Mouse (Mus musculus): Measurements from ENCODE around the gene Usp12. TPM values are rescaled to one million over a fixed set of nuclear protein-coding genes. Genes with fewer than 3 reads are reported as not detected.

Usp12 gene
- polyA plus RNA-seq, 1 experiment from 2014 or later, result 19.8 TPM

DNA sequence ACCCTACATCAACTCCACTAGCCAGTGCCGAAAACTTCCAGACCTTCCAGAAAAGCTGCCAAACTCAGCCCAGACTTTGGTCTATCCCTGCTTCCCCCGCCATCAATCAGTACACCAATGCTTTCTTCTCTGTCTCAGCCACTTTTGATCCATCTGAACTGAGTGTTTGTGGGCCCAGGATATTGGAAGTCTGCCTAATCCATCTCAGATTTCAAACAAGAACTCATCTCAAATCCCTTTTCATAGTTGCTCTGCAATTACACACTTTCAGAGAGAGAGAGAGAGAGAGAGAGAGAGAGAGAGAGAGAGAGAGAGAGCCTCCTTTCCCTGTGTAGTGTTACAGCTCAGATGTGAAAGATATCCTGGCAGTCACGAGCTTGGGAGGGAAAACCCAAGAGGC lies 85.4 kb downstream of the Usp12 start:
- Histone ChIP-seq H3K9me3 (no peaks in the 10 kb centered on the region), H3K36me3 (no peaks in the 10 kb centered on the region), H3K27ac (replicated peaks) (no peak overlapping the region), H3K4me2 (replicated peaks) (no peak overlapping the region), H3K4me3 (no peak overlapping the region), H3K4me1 (peaks cover 13% of the 10 kb centered on the region; the same call in 1 of the 2 replicates), H3K9ac (replicated peaks) (no peak overlapping the region), H3K27me3 (no peaks in the 10 kb centered on the region)
- ATAC-seq (ENCODE audit: low FRiP score, low read depth), result no peak
- WGBS, result 69% methylated on average over 3 of the region's 3 CpGs

DNA sequence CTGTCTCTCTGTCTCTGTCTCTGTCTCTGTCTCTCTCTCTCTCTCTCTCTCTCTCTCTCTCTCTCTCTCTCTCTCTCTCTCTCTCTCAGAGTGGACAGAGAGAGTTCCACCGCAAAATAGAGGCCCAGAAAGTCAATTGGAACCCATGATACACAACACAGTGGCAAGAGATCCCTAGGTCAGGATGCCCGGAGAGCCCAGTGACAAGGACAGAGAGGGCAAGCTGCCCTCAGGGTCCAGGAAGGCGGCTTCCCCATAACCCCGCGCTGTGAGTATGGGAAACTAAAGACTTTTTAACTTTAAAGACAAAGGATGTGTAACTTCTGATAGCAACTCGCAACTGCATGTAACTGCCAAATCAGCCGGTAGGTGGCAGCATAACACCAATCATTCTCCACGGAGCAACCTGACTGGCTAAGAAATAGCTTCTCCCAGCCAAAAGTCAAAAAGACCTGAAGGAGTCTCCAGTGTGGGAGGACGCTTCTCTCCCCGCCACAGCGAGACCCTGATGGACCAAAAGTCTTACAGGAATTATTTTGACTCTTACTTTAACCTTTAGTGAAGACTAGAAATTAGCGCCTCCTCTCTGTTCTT lies 88.9 kb downstream of the Usp12 start:
- Histone ChIP-seq H3K9ac (replicated peaks) (no peak overlapping the region), H3K27ac (replicated peaks) (no peak overlapping the region), H3K4me2 (replicated peaks) (0 out of 2 replicates have a peak overlapping the region, but pooled peaks have one; percentile 22), H3K36me3 (no peaks in the 10 kb centered on the region), H3K27me3 (no peaks in the 10 kb centered on the region), H3K4me3 (no peak overlapping the region), H3K4me1 (peaks cover 3% of the 10 kb centered on the region; the same call in 1 of the 2 replicates), H3K9me3 (no peaks in the 10 kb centered on the region)
- WGBS, result 12% methylated on average over 12 of the region's 12 CpGs
- peak; percentile 45; the same call in 1 of the 2 replicates for ATAC-seq (ENCODE audit: low FRiP score, low read depth)

DNA sequence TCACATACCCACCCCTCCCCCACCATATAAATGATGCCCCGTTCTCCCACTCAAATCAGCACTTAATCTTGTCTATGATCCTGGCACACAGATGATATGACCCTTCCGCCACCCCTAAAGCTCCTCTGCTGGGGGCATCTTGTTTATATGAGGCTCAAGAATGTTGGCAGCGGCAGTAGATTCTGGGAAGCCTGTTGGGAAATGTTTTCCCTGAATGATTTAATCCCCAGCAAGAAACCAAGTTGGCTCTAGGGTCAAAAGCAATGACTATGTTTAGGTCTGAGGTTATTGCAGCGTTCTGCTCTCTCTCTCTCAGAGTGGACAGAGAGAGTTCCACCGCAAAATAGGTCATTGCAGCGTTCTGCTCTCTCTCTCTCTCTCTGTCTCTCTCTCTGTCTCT lies 89.4 kb downstream of the Usp12 start:
- no peaks in the 10 kb centered on the region for H3K27me3 ChIP-seq
- peaks cover 3% of the 10 kb centered on the region; the same call in 1 of the 2 replicates for H3K4me1 ChIP-seq
- no peaks in the 10 kb centered on the region for H3K9me3 ChIP-seq
- H3K36me3 ChIP-seq, result no peaks in the 10 kb centered on the region
- no peak for ATAC-seq (ENCODE audit: low FRiP score, low read depth)
- WGBS, result 76% methylated on average over 6 of the region's 6 CpGs
- no peak overlapping the region for H3K27ac ChIP-seq (replicated peaks)
- no peak overlapping the region for H3K4me3 ChIP-seq
- H3K9ac ChIP-seq (replicated peaks), result no peak overlapping the region
- no peak overlapping the region for H3K4me2 ChIP-seq (replicated peaks)

DNA sequence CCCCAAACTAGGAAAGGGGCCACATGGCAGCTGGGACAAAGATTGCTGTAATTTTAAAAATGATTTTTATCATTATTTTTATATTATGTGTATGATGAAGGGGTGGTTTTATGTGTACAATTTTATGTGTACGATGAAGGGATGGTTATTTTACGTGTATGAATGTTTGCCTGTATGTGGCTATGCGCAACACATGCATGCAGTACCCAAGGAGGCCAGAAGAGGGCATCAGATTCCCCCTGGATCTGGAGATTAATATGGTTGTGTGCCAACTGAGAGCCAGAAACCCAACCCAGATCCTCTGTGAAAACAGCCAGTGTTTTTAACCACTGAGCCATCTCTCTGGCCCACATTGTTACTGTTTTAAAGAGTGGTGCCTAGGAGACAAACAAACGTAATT lies 90.6 kb downstream of the Usp12 start:
- H3K36me3 ChIP-seq, result no peaks in the 10 kb centered on the region
- no peak for ATAC-seq (ENCODE audit: low FRiP score, low read depth)
- WGBS, result 88% methylated on average over 4 of the region's 4 CpGs
- H3K4me2 ChIP-seq (replicated peaks), result no peak overlapping the region
- H3K27ac ChIP-seq (replicated peaks), result no peak overlapping the region
- H3K9ac ChIP-seq (replicated peaks), result no peak overlapping the region
- peaks cover 5% of the 10 kb centered on the region; the same call in 1 of the 2 replicates for H3K27me3 ChIP-seq
- no peak overlapping the region for H3K4me3 ChIP-seq
- peaks cover 3% of the 10 kb centered on the region; the same call in 1 of the 2 replicates for H3K4me1 ChIP-seq
- no peaks in the 10 kb centered on the region for H3K9me3 ChIP-seq

DNA sequence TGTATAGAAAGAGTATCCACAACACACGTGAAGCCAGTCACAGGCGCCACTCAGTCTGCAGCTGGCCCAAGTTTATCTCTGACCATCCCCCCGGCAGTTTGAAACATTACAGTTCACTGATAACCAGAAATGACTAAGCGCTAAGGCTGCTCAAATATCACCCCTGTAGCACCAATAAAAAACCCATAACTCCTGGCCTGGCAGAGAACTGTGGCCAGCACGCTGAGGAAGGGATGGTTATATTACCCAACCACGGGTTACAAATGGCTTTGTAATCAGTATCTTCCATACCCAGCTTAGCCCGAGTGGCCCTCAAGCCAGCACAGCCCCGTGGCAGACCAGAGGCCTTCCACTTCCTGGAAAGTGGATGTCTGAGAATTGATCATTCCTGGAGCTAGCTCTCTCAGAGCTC lies 91.1 kb downstream of the Usp12 start:
- H3K9ac ChIP-seq (replicated peaks), result no peak overlapping the region
- H3K27me3 ChIP-seq, result peaks cover 5% of the 10 kb centered on the region; the same call in 1 of the 2 replicates
- no peaks in the 10 kb centered on the region for H3K36me3 ChIP-seq
- ATAC-seq (ENCODE audit: low FRiP score, low read depth), result no peak
- H3K9me3 ChIP-seq, result no peaks in the 10 kb centered on the region
- H3K4me3 ChIP-seq, result no peak overlapping the region
- no peak overlapping the region for H3K27ac ChIP-seq (replicated peaks)
- 87% methylated on average over 8 of the region's 8 CpGs for WGBS
- no peak overlapping the region for H3K4me2 ChIP-seq (replicated peaks)
- peaks cover 3% of the 10 kb centered on the region; the same call in 1 of the 2 replicates for H3K4me1 ChIP-seq

DNA sequence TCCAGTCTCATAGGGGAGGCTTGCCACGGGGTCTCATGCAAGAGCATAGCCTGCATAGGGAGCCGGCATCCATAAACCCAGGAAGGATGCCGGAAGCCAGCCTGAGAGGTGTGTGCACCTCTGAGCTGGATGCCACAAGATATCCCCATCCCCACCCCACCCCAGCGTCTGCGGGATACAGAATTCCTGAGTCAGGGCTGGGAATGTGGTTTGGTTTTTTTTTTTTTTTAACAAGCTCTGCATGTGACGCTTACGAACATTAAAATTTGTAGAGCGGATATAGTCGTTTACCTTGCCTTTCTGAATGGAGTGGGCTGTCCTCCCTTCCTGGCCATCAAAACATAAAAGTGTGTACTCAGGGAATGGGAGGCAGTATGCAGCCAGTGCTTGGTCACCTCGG lies 94.7 kb downstream of the Usp12 start:
- no peak for ATAC-seq (ENCODE audit: low FRiP score, low read depth)
- H3K9me3 ChIP-seq, result no peaks in the 10 kb centered on the region
- H3K4me2 ChIP-seq (replicated peaks), result no peak overlapping the region
- no peak overlapping the region for H3K27ac ChIP-seq (replicated peaks)
- H3K27me3 ChIP-seq, result peaks cover 5% of the 10 kb centered on the region; the same call in 1 of the 2 replicates
- WGBS, result 89% methylated on average over 10 of the region's 10 CpGs
- H3K4me3 ChIP-seq, result no peak overlapping the region
- H3K4me1 ChIP-seq, result no peaks in the 10 kb centered on the region
- H3K36me3 ChIP-seq, result no peaks in the 10 kb centered on the region
- no peak overlapping the region for H3K9ac ChIP-seq (replicated peaks)

DNA sequence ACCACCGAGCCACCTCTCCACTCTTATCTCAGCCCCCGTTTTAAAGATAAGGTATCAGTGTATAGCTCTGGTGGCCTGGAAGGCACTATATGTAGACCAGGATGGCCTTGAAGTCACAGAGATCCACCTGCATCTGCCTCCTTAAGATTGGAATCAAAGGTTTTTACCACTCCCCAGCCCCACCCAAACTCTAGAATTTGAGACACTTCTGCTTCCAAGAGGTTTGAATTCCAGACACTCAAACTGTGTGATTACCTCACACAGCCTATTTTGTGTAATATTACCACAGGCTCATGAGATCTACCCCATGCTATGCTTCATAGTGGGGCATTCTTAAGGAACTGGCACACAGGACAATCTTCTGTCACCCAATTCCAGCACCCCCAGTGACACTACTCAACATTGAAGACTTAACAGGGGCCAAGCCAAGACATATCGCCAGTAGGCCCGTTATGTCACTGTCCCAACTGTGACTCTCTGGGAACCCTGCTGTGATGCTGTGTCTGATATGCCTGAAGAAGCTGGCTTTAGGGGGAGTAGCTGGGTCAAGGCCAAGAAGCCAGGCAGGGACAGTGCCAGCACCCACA lies 95.3 kb downstream of the Usp12 start:
- no peak overlapping the region for H3K4me3 ChIP-seq
- no peak overlapping the region for H3K27ac ChIP-seq (replicated peaks)
- 87% methylated on average over 4 of the region's 4 CpGs for WGBS
- no peak overlapping the region for H3K4me2 ChIP-seq (replicated peaks)
- no peaks in the 10 kb centered on the region for H3K9me3 ChIP-seq
- no peak overlapping the region for H3K9ac ChIP-seq (replicated peaks)
- ATAC-seq (ENCODE audit: low FRiP score, low read depth), result no peak
- no peaks in the 10 kb centered on the region for H3K4me1 ChIP-seq
- peaks cover 5% of the 10 kb centered on the region; the same call in 1 of the 2 replicates for H3K27me3 ChIP-seq
- no peaks in the 10 kb centered on the region for H3K36me3 ChIP-seq

DNA sequence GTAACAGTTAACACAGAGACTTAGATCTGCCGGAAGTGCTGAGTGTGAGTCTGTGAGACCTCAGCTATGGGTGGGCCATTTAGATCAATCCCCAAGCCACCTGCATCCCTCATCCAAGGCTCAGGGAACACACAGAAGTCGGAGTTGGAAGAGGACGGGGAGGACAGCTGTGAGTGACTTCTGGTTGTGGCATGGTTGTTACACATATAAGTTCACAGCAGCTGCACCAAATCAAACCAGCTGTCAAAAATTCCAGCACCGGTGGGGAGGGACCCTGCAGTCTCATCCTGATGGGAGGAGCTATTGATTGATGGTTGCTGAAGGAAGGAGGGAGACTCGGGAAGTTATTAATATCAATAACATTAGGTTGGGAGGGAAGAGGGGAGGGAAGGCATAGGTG lies 99.3 kb downstream of the Usp12 start:
- no peaks in the 10 kb centered on the region for H3K4me1 ChIP-seq
- H3K9ac ChIP-seq (replicated peaks), result no peak overlapping the region
- H3K4me3 ChIP-seq, result no peak overlapping the region
- H3K4me2 ChIP-seq (replicated peaks), result no peak overlapping the region
- no peak overlapping the region for H3K27ac ChIP-seq (replicated peaks)
- 77% methylated on average over 5 of the region's 5 CpGs for WGBS
- peaks cover 5% of the 10 kb centered on the region; the same call in 1 of the 2 replicates for H3K27me3 ChIP-seq
- no peaks in the 10 kb centered on the region for H3K36me3 ChIP-seq
- no peak for ATAC-seq (ENCODE audit: low FRiP score, low read depth)
- H3K9me3 ChIP-seq, result no peaks in the 10 kb centered on the region

DNA sequence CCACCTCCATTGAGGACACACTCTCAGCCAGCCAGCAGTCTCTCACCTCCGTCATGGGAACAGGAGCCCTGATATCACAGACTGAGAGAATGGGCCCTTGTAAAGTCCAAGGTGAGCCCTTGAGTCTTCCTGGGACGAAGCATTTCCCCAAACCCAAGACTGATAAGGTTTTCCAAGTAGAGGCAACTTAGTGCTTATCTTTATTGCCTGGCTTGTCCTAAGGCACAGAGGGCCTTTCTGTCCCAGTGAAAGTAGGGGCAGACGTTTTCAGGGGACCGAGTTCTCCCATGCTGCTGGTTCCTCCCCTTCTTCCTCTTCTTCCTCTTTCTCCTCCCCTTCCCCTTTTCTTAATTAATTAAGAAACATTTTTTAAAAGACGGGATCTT lies 101.8 kb downstream of the Usp12 start:
- Histone ChIP-seq H3K9ac (replicated peaks) (no peak overlapping the region), H3K27me3 (peaks cover 2% of the 10 kb centered on the region; the same call in 1 of the 2 replicates), H3K4me1 (no peaks in the 10 kb centered on the region), H3K27ac (replicated peaks) (no peak overlapping the region), H3K4me2 (replicated peaks) (no peak overlapping the region), H3K4me3 (no peak overlapping the region), H3K9me3 (no peaks in the 10 kb centered on the region), H3K36me3 (no peaks in the 10 kb centered on the region)
- ATAC-seq (ENCODE audit: low FRiP score, low read depth), result no peak
- 83% methylated on average over 5 of the region's 5 CpGs for WGBS

DNA sequence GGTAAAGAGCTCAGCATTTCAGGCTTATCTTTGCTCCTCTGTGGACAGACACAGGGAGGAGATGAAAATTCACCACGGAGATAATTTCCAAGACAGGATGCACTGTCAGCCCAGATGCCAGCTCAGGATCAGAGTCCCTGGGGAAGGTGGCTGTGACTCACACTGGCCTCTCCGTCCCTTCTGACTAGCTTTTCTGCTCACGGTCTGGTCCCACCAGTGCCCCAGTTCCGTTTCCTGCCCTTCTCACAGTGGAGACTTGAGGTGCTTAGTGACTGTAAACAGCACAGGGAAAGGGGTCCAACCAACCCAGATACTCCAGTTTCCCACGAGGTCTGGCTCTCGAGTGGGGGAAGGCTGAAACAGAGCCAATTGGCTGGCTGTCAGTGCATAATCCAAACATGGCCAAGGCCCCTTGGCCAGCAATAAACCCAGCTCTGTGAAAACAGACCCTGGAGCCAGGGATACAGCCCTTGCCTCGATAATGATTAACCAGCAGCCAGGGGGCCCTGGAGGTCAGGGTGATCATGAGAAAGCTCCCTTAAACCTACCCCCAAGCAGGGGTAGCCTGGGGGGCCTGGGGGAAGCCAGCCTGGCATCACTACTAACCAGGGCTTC lies 102.3 kb downstream of the Usp12 start:
- Histone ChIP-seq H3K27ac (replicated peaks) (no peak overlapping the region), H3K27me3 (peaks cover 6% of the 10 kb centered on the region; the same call in 1 of the 2 replicates), H3K4me3 (no peak overlapping the region), H3K9ac (replicated peaks) (no peak overlapping the region), H3K4me2 (replicated peaks) (no peak overlapping the region), H3K4me1 (no peaks in the 10 kb centered on the region), H3K36me3 (no peaks in the 10 kb centered on the region), H3K9me3 (no peaks in the 10 kb centered on the region)
- 60% methylated on average over 7 of the region's 7 CpGs for WGBS
- no peak for ATAC-seq (ENCODE audit: low FRiP score, low read depth)

DNA sequence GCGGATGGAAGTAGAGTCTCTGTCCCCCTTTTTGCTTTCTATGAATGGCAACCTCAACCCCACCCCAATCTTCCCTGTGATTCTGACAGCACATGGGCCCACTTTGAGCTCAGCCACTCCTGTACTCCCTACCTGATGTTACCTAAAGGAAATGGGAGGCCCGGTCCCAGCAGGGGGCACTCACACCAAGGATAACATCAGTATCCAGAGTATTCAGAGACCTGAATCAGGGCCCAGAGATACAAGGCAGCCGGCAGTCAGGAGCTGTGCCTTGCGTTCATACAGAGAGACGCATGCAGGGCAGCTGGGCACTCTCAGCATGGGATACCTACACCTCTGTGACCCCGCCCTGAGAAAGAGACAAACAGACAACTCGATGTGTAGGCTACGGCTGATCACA lies 103.1 kb downstream of the Usp12 start:
- Histone ChIP-seq H3K36me3 (no peaks in the 10 kb centered on the region), H3K4me1 (no peaks in the 10 kb centered on the region), H3K9me3 (no peaks in the 10 kb centered on the region), H3K4me3 (no peak overlapping the region), H3K27ac (replicated peaks) (no peak overlapping the region), H3K4me2 (replicated peaks) (no peak overlapping the region), H3K27me3 (peaks cover 12% of the 10 kb centered on the region; the same call in 1 of the 2 replicates), H3K9ac (replicated peaks) (no peak overlapping the region)
- WGBS, result 81% methylated on average over 8 of the region's 8 CpGs
- ATAC-seq (ENCODE audit: low FRiP score, low read depth), result no peak

DNA sequence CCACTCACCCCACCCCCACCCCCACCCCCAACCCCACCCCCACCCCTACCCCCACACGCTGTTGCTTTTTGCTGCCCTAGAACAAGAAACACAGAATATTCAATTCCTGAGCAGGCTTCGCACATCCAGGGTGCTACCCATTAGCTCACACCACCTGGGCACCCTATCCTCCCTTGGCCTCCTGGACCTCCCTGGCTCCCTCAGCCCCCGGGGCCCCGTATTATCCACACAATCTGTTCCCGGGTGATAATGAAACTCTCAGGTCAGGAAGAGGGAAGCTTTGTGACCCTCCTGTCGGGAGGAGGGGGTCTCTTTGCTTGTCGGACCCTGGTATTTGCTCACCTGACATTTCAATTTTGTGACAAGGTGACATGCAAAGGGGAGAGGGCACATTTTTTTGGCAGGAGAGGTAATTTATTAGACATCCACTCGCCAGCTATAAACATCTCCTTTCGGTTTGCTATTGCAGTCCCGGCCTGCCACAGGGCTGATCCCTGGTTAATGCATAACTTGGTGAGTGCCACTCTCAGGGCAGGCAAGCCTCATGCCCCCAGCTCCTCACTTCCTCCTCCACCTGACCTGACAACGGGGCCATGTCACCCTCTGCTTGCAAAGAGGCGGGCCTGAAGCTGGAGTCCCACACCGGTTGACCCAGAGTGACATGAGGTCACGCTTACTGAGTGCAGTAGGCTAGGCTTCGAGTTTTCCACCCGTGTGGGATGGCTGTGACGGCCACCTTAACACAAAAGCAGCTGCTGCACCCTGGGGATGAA lies 107.1 kb downstream of the Usp12 start:
- no peak overlapping the region for H3K9ac ChIP-seq (replicated peaks)
- no peak overlapping the region for H3K27ac ChIP-seq (replicated peaks)
- H3K9me3 ChIP-seq, result no peaks in the 10 kb centered on the region
- H3K36me3 ChIP-seq, result no peaks in the 10 kb centered on the region
- ATAC-seq (ENCODE audit: low FRiP score, low read depth), result no peak
- peaks cover 6% of the 10 kb centered on the region; the same call in 1 of the 2 replicates for H3K4me1 ChIP-seq
- WGBS, result 66% methylated on average over 17 of the region's 17 CpGs
- H3K4me3 ChIP-seq, result no peak overlapping the region
- H3K27me3 ChIP-seq, result peaks cover 46% of the 10 kb centered on the region
- no peak overlapping the region for H3K4me2 ChIP-seq (replicated peaks)

Data from midbrain, embryonic 12.5 days (tissue).